Mouse (Mus musculus) spleen, postnatal 36 days (tissue): ENCODE measurements around the gene Foxi1.

Source experiments
- DNase-seq, 2 experiments: peaks; one replicate each; pipeline ENCODE4 v3.0.0; 2022; ENCODE audit warnings: low spot score in 2 of 2, mixed read lengths in 1 of 2

Gene Foxi1

DNA sequence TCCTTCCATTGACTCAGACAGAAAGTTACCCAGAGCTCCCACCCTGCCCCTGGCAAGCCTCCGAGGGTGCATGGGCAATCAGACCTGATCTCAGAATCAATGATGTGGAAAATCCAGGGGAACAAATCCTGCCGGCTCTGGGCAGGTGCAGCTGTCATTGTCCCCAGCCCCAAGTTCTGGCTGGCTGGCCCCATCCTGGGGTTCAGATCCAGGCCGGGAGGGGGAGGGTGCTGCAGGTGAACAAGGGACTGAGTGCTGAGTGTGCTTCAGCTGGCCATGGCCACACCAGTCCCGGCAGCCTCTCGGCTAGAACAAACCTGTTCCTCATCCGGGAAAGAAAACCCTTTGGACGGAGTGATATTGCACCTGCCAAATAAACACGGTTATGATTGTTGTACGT, 49.0 kb downstream of the Foxi1 start:
- no peak for DNase-seq

DNA sequence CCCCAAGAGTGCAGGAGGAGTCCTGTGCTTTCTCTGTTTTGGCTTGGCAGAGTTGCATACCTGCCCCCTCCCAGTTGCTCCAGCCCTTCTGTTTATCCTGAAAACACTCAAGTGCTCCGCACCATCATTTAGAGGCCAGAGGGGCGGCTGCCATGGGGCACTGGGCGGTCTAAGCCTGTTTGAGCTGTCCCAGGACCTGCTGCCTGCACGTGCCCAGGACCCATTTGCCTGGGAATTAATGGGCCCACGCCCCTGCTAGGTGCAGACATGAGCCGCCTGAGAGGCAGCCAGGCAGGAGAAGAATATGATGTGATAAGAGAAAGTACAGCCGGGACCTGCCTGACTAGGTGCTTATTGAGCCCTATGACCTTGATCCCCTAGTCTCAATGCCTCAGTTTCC, 52.7 kb downstream of the Foxi1 start:
- no peak for DNase-seq
